Mouse (Mus musculus): ENCODE results near the gene Kcnh2.

Kcnh2 gene

DNA sequence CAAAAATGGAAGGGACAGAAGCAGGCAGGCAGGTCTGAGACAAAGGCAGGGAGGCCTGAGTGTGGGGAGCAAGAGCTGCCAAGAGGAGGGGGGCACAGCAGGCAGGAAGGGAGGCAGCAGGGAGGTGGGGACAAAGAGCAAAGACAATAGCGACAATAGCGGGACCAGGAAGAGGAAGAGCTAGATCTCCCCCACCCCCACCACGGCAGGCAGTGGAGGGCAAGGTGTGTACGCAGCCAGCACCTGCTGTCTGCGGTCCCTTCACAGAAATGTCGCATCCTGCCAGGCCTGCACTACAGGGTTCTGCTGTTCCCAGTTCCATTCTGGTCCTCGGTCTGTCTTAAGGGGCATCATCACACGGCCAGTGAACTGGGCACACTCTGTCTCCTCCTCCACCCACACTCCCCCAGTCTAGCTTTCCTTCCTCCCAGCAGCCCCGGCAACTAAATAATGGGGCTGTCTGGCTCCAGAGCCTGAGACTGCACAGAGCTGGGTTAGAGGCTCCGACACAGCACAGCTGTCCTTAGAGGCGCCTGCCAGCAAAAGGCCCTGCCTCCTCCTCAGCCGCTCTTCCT is 6.8 kb downstream of the Kcnh2 start:
- DNase-seq: peak; percentile 71

DNA sequence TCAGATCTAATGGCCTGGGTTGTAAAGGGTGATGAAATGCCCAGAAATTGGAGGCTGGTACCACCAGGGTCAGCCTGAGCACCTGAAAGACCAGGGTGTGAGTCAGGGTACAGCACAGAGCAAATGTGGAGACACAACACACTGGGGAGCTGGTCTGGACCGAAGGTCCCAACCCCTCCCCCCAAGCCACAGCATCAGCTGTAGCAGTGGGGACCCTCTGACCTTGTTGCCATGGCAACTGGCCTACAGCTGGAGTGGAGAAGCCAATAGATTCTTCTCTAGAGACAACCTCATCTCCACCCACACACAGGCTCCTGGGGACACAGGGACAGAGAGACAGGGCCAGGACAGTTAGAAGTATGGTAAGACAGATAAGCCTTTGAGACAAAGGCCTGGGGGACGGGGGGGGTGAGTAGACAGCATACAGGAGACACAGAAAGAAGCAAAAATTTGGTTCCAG is 7.4 kb downstream of the Kcnh2 start:
- DNase-seq: peak; percentile 66

DNA sequence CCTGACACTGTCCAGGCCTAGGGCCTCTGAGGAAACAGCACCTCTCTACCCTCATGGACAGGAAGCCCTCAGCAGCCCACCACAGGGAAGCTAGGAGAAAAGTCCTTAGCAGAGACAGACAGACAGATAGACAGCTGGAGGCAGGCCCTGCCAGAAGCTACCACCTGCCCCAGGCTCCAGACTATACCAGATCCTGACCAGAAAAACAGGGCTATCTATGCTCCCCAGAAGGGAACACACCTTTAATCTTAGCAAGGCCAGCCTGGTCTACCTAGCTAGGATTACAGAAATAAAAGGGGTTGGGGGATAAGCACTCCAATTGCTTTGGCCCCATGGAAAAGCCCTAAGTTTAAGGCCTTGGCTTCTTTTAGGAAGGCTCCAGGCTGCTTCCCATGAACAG is 8.0 kb downstream of the Kcnh2 start:
- DNase-seq: no peak

DNA sequence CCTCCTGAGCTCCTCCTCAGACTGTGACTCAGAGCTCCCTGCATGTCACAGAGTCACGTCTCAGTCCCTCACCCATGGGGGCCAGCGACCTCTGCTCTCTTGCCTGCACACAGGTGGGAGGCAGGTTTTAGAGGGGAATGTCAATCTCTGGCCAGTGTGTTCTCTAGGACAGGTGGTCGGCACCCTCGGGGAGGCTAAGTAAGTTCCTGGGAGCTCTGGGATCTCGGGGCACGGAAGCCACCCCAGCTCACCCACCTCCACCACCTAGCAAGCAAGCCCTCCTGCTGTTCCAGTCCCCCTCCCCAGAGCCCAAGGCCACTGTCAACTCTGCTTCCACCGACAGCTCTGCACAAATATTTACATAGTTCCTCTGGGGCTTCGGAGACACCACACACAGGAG is 8.4 kb downstream of the Kcnh2 start:
- no peak for DNase-seq

DNA sequence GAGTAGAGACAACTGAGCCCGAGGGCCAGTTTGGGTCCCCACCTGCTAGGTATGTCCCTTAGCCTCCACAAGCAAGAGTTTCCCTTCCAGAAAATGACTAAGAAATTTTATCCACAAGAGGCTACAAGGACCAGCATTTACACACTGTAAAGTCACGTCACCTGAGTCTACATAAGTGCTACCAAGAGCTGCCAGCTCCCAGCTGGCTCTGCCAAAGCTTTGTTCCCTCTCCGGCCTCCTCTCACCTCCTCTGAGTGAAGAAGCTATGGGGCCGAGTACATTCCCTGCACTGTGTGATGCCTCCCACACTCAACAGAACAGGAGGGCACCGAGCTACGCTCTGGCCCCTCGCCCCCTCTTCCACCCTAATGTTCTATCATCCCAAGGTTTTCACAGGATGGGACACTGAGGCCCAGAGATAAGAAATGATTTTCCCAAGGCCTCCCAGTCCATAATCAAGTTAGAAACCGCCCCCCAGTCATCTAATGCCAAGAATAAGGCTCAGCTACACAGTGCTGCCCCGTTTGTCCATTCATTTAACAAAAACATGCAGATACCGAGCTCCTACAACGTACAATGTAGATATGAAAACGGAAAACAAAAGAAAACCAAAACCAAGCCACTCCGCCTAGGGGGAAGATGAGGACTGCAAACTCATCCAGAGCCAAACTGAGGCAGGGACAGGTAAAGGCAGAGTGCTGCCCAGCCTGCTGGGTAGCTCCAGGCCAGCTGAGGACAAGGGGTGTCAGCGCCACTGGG is 9.0 kb downstream of the Kcnh2 start:
- DNase-seq: no peak

DNA sequence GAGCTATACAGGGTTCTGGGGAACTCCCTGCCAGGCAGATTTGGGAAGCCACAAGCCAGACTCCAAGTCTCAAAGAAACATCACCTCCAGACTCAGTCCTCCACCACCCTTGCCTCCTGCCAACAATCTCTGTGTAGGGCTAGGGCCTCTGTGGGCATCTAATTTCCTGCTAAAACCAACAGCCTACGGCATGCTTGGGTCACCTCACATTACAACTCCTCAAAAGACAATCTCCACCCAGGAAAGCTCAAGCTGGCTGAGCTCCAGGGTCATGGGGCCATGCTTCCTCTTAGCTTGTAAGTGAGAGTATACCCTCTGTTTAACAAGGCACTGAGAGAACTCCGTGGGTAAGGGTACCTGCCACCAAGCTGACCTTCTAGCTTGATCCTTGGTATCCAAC is 13.6 kb downstream of the Kcnh2 start:
- DNase-seq: no peak

DNA sequence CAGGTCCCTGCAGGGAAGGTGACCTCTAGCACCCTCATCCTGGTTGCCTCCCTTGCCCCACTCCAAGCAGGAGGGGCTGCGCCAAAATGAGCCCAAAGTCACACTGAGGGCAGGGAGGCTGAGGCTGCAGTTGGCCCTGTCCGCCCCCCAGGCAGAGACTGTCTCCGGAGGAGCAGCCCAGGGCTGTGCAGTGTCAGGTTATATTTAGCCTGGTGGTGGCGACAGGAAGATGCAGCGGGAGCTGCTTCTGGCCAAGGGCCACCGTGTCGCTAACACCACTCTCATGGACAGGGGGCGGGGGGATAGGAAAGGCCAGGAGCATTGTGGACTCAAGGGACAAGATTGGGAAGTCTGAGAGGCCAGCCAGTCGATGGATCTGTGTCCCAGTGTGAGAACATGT is 14.0 kb downstream of the Kcnh2 start:
- peak; percentile 58 for DNase-seq

DNA sequence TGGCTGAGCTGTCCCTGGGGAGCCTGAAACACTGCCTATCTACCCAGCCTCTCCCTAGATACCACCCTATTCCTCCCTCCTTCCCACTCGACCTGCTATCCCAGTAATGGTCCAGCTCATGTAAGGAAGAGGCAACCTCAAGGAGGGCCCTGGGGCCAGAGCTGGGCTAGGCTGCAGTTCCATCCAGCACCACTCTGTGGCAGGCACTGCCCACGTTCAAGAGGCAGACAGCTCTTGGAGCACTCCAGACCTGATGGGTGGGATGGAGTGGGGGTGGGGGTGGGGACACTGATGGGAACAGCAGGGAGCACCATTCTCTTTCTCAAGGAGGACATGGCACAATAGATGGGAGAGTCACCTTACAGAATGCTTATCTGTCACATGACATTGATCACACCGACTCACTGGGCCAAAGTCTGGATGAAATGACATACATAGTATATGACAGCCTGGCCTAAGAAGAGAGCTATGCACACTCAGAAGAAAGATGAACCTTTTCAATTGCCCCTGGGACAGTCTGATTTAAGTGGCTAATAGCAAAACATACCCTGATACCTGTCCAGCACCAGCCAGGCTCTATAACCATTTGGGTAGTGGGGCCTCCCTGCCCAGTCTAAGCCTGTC is 15.4 kb downstream of the Kcnh2 start:
- DNase-seq: peak; percentile 66

DNA sequence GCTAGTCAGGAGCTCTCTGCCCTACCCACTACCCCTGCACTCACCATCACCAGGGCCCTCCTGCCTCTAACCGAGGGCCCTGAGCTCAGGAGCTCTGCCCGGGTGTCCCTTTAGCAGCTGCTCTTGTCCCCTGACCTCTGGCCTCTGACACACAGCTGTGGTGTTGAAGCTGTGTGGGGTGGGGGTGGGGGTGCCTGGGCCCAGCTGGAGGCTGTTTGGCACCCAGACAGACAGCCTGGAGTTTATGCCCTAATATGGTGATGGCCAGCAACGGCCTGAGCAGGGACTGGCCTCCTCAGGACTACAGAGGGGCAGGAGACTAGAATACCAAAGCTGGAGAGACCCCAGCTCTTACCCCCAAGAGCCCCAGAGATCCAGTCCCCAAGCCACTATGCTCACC is 16.7 kb downstream of the Kcnh2 start:
- peak; percentile 58 for DNase-seq

DNA sequence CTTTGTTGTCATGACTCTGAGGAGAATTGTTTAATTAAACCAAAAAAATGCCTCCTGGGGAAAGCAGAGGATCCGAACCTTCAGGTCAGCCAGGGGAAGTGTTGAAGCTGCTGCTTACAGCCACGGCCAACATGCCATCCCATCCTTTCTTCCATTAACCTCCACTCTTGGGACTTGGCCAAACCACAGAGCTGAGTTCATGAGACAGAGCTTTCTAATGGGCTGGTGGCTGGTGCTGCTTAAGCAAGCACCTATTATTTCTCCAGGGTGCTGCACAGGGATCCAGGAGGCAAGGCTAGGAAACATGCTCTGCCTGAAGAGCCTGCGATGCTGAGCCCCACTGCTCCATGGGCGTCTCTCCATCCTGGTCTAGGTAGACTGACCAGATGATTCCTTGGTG is 19.0 kb downstream of the Kcnh2 start:
- DNase-seq: no peak

DNA sequence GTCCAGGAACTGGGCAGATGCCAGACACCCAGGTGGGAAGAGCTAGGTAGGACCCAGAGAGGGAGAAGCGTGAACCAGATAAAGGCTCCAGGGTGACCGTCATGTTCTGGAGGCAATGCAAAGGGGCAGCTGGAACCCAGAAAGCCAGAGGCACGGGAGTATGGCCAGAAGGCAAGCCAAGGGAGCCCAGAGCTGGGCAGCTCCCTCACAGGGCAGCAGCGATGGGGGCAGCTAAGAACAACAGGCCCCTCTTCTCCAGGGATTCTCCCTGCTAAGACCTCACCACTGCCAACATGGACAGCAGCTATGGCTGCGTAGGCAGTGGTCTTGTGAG is 21.5 kb downstream of the Kcnh2 start:
- DNase-seq: no peak

DNA sequence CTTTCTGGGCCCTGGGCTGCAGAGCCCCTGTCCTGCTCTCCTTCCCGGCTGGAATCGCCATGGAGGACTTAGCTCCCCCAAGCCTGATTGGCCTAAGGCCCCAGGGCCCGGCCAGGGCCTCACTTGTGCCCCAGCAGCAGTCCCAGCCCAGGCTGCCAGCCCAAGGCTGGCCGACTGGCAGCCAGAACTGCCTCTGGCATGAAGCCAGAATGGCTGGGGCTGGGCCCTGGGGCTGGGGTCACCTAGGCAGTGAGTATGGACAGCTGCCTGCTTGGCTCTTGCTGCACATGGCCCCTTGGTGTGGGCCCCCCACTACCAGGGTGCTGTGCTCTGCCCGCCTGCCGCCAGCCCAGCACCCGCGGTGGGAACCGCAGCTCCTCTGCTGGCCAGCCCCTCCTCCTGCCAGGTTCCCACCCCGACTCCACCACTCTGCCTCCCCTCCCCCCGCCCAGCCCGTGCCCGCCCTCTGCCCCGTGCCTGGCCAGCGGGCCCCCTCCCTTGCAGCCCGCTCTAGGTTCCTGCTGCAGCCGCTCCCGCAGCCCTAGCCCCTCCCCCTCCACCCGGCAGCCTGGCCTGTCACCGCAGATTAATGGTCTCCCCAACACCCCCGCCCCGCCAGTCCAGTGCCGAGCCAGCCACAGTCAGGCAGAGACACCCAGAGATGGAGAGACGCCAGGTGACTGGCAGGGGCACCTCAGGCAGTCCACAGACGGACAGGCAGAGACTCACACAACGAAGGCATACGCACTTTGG is 22.0 kb downstream of the Kcnh2 start:
- peak; percentile 85 for DNase-seq

DNA sequence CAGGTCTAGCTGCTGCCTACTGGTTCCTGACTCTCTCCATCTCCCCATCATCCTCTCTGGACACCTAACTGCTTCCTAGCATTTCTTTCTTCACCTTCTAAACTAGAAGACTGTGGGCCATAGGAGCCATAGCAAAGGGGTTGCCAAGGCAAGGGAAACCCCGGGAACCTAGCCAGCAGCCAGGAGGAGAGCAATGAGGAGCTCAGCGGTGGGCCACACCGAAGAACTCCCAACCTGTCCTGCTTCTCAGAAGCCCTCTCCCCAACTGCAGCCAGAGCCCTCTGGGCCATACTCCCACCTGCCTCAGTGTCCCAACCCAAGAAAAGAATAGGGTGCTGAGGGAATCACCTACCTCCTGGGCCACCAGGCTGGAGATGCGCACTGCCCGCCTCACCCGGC is 22.6 kb downstream of the Kcnh2 start:
- DNase-seq: no peak

DNA sequence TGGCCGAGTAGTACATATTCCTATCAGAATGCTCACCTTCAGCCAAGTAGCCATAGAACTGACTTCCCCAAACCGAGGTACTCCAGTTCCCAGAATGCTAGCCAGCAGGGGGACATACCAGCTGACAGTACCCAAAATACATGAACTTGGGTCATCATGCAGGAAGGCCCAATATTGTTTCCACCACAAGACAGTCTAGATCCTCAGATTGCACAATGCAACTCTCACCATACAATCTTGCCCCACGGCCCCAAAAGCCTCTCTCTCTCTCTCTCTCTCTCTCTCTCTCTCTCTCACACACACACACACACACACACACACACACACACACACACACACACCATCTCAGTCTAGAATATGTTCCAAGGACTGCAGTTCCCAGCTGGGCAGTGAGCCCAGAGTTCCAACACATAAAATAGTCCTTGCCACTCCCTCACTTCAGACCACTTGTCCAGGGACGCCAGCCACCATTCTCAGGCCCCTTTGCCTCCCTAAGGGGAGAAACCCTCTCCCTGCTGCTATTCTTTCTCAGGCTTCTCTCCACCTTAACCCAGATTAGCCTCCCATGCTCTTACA is 24.5 kb downstream of the Kcnh2 start:
- peak; percentile 45 for DNase-seq

DNA sequence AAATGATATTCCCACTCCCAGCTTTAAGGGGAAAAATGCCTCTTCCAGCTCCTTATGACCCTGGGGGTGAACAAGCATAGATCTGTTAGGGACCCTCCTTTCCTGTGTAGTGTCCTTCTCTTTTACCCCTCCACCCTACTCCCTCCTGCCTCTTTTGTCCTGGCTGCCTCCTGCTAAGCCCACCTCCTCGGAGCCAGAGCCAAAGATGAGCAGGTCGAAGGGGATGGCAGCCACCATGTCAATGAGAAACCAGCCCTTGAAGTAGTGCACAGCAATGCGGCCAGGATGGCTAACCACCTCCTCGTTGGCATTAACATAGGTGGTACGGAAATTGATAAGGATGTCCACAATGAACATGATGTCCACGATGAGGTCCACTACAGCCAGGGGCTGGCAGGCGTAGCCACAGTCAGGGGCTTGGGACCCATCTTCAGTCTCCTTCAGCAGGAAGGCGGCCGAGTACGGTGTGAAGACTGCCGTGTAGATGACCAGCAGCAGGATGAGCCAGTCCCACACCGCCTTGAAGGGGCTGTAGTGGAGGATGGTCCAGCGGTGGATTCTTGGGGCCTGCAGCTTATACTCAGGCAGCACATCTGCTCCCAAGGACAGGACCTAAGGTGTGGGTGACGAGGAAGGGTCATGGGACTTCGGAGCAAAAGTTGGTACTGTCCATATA is 25.1 kb downstream of the Kcnh2 start:
- DNase-seq: no peak

DNA sequence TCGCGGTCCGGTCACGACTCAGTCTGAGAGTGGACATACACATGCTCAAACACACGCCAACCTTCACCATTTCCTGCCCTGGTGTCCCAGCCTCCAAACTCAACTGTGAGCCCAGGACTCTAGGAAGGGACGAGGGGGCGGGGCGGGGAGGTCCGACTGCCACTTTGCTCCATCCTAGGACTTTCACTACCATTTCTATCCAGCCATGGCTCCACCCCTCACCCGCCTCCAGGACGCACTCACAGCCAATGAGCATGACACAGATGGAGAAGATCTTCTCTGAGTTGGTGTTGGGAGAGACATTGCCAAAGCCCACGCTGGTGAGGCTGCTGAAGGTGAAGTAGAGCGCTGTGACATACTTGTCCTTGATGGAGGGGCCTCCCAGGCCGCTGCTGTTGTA is 26.2 kb downstream of the Kcnh2 start:
- DNase-seq: no peak

DNA sequence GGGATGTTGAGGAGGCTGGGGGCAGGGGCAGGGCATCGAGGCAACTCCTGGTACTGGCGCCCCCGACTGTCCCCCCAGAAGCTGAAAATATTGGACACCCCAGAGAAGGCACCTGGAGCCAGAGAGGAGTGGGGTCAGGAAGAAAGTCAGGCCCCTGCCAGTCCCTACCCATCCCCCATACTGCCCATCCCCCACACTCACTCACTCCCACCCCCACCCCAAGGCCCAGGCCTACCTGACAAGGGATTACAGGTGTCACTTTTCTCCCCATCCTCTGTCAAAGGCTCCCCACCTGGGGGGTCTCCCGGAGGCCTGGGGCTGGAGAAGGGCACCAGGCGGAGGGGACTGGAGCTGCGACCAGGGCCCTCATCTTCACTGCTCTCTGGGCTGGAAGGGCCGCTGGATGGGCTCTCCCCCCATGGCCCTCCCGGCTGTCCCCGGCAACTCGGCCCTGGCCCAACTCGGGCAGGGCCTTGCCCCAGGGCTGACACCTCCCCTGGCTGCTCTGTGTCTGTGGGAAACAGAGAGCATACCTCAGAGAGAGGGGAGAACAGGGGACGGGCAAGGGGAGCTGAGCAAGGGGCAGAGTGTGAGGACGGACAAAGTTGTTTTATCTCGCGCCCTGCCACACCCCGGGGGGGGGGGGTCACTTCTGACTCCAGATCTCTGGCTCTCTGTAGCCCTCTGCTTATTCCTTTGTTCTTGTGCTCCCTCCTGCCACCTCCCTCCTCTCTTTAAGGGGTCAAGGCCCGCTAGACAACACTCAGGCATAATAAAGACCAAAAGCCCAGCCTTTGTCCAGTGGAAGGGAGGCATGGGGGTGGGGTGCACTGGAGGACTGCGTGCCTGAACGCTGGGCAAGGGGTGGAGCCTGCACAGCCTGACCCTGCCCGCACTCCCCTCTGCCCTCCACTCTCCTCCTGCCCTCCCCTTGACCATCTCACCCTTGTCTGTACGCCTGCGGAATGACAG is 29.4 kb downstream of the Kcnh2 start:
- DNase-seq: no peak

DNA sequence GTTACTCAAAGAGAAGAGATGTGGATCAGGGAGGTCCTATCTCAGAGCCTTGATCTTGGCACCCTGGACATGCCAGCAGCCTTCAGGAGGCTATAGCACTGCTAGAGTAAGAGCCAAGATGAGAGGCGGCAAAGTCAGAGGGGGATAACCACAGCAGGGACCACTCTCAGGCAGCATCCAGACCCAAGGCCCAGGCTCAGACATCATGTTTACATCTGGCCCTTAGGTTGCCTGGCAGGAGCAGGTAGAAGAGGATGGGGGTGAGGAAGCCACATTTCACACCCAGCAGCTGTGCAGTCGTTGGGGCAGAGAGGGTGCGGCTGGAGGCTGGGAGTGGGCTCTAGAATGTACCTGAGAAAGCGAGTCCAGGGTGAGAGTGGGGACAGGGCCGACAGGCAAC is 30.5 kb downstream of the Kcnh2 start:
- DNase-seq: no peak

DNA sequence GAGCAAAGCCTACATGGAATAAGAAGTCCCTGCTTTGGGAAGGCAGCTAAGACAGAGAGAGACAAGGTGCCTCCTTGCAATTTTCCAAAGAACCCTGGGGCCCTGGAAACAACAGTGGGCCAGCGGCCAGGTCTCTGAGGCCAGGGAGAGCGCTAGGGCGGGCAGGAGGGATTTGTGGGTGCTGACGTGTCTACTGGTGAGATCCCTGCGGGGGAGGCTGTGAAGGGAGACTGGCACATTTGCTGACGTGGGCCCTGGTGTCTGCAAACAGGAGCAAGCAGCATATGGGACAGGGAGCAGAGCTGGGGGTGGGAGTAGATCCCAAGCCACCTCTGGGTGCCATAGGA is 31.0 kb downstream of the Kcnh2 start:
- DNase-seq: peak; percentile 39

DNA sequence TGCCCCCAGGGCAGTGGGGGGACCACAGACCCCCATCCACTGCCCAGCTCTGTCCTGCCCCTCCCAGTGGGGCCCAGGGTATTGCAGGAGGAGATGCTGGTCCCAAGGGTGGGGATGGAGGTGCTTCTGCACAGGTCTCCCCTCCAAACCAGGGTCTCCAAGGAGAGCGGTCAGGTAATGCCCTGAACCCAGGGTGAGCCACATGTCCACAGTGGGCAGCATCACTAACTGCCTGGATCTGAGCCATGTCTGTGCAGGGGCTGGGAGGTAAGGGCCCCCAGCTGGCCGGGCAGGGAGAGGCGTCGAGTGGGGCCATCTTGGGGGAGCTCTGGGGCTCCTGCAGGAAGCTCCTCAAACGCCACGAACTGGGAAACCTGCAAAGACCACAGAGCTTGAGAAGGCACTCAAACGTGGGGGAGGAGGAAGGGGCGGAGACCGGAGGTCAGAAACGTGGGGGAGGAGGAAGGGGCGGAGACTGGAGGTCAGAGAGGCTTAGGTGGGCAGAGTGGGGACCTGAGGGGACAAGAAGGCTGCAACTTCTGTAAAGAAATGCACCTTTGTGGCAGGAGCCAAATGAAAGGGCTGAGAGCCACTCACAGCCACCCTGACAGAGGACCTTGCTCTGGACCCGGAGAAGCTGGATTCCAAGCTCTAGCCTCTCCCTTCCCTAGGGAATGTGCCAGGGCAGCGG is 31.5 kb downstream of the Kcnh2 start:
- no peak for DNase-seq

DNA sequence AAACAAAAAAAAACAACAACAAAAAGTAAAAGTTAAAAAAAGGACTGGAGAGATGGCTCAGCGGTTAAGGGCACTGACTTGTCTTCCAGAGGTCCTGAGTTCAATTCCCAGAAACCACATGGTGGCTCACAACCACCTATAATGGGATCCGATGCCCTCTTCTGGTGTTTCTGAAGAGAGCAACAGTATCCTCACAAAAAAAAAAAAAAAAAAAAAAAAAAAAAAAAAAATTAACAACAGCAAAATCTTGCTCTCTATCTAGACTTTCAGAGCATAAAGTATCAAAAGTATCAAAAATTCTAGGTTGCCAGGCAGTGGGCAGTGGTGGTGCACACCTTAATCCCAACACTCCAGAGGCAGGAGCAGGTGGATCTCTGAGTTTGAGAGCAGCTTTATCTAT is 42.2 kb downstream of the Kcnh2 start:
- DNase-seq: no peak
